Mouse (Mus musculus): Measurements from ENCODE around the gene Gper1.
A peak's percentile ranks its signal among the peaks of the same experiment; 100 is the strongest.

DNA sequence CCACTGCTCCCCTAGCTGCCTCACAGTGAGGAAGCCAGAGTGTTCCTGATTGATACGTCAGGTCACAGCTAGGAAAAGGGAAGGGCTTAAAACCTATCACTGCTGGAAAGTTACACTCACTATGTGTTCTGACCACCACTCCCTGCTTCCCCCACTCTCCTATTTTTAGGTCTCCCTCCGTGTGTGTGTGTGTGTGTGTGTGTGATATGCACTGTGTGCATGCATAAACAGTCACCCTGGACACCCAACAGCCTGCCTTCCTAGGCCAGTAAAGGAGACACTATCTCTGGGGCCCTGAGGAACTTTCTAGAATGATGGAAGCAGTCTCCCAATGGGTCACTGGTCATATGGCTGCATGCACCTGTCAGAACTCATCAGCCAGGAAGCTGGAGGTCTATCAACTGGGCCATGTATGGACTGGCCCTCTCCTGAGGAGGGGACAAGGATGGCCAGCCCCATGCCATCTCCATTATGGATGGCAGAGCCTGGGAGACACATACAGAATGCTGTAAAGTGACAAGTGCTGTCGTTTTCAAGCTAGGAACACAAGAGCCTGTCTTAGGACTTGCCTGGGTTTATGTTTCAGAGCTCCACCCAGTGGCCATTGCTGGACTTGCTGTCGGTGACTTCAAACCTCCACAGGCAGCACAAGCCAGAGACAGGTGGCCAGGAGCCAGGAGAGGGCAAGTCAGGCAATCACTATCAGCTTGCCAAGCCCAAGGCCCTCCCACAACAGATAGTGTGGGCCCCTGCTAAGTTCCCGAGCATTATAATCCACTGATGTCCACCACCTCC, 24.8 kb upstream of the Gper1 start:
- TF ChIP-seq CTCF (IDR thresholded peaks at IDR 0.05; ENCODE audit: control insufficient read depth, insufficient read depth, insufficient replicate concordance, low read depth, low read length) = peak; percentile 63; the same call in 1 of the 2 replicates
- TF ChIP-seq POLR2A (IDR thresholded peaks at IDR 0.05; ENCODE audit: control insufficient read depth, low read depth, low read length) = no peak
